Mouse (Mus musculus): ENCODE results near the gene Pex11g. TPM values are rescaled to one million over a fixed set of nuclear protein-coding genes. Genes with fewer than 3 reads are reported as not detected.

Gene Pex11g
- total RNA-seq (2014; rRNA removed): 1.5 and 4.9 TPM in 2 replicates
- 2.0 and 2.4 TPM in 2 replicates for polyA plus RNA-seq (2015; fragmentation: Nextera tagmentation; extraction: Ambion mirVana)

- DNase-seq (ENCODE audit: low spot score) (peak; percentile 97), ATAC-seq (peak; percentile 94)
- peak within 1 kb of the TSS; percentile 39 for H3K4me3 ChIP-seq (ENCODE audit: low read length)
- no peak for TF ChIP-seq CTCF (IDR thresholded peaks at IDR 0.05; ENCODE audit: low read depth)
- H3K4me2 ChIP-seq (ENCODE audit: low read depth, low read length): peak within 1 kb of the TSS; percentile 67
- H3K4me1 ChIP-seq (ENCODE audit: insufficient read depth, low read length): peaks cover 4% of the 10 kb centered on the region; the same call in 1 of the 2 replicates
- WGBS: 5% methylated on average over 32 of the region's 32 CpGs
- H3K9ac ChIP-seq (replicated peaks; ENCODE audit: low read length): peak within 1 kb of the TSS; percentile 46
- H3K36me3 ChIP-seq (ENCODE audit: insufficient read depth, low read length): no peaks in the 10 kb centered on the region
- peak within 1 kb of the TSS; percentile 76 for H3K27ac ChIP-seq
- H3K9me3 ChIP-seq (ENCODE audit: low read length): no peaks in the 10 kb centered on the region
- H3K27me3 ChIP-seq (ENCODE audit: insufficient read depth, low read length): no peaks in the 10 kb centered on the region
Observed at GRCm38 (mm10) chr8:3467006-3467885, at the start of gene Pex11g. Gene Pex11g (minus strand): TSS chr8:3467680.

- no peaks in the 10 kb centered on the region for H3K9me3 ChIP-seq (ENCODE audit: low read length)
- H3K4me2 ChIP-seq (ENCODE audit: low read depth, low read length): peak overlapping the region; percentile 93
- peak overlapping the region; percentile 63 for H3K9ac ChIP-seq (replicated peaks; ENCODE audit: low read length)
- WGBS: 4% methylated on average over 16 of the region's 16 CpGs
- H3K27ac ChIP-seq: peak overlapping the region; percentile 86
- DNase-seq (ENCODE audit: low spot score) (peak; percentile 60), ATAC-seq (peak; percentile 50)
- H3K36me3 ChIP-seq (ENCODE audit: insufficient read depth, low read length): peaks cover 26% of the 10 kb centered on the region; the same call in 1 of the 2 replicates
- 0 out of 2 replicates have a peak, but pooled peaks cover 4% of the 10 kb centered on the region for H3K4me1 ChIP-seq (ENCODE audit: insufficient read depth, low read length)
- H3K27me3 ChIP-seq (ENCODE audit: insufficient read depth, low read length): no peaks in the 10 kb centered on the region
- peak overlapping the region; percentile 53 for H3K4me3 ChIP-seq (ENCODE audit: low read length)
- TF ChIP-seq CTCF (IDR thresholded peaks at IDR 0.05; ENCODE audit: low read depth): no peak
Observed at GRCm38 (mm10) chr8:3517117-3517495, 49.6 kb upstream of the Pex11g start.

- Histone ChIP-seq H3K27me3 (ENCODE audit: insufficient read depth, low read length) (no peaks in the 10 kb centered on the region), H3K4me2 (ENCODE audit: low read depth, low read length) (peak overlapping the region; percentile 93), H3K36me3 (ENCODE audit: insufficient read depth, low read length) (peaks cover 24% of the 10 kb centered on the region; the same call in 1 of the 2 replicates), H3K27ac (peak overlapping the region; percentile 86), H3K4me1 (ENCODE audit: insufficient read depth, low read length) (0 out of 2 replicates have a peak, but pooled peaks cover 4% of the 10 kb centered on the region), H3K9ac (replicated peaks; ENCODE audit: low read length) (peak overlapping the region; percentile 63), H3K9me3 (ENCODE audit: low read length) (no peaks in the 10 kb centered on the region), H3K4me3 (ENCODE audit: low read length) (peak overlapping the region; percentile 53)
- WGBS: 1% methylated on average over 36 of the region's 36 CpGs
- ATAC-seq: peak; percentile 86
- TF ChIP-seq CTCF (IDR thresholded peaks at IDR 0.05; ENCODE audit: low read depth): no peak
- DNase-seq (ENCODE audit: low spot score): peak; percentile 97
Observed at GRCm38 (mm10) chr8:3516450-3517116, 49.1 kb upstream of the Pex11g start.

GRCm38 (mm10) chr8:3515771-3516417 lies 48.4 kb upstream of the Pex11g start:
- Histone ChIP-seq H3K9me3 (ENCODE audit: low read length) (no peaks in the 10 kb centered on the region), H3K36me3 (ENCODE audit: insufficient read depth, low read length) (peaks cover 27% of the 10 kb centered on the region; the same call in 1 of the 2 replicates), H3K27ac (peak overlapping the region; percentile 86), H3K9ac (replicated peaks; ENCODE audit: low read length) (peak overlapping the region; percentile 63), H3K4me1 (ENCODE audit: insufficient read depth, low read length) (0 out of 2 replicates have a peak, but pooled peaks cover 4% of the 10 kb centered on the region), H3K4me2 (ENCODE audit: low read depth, low read length) (peak overlapping the region; percentile 93), H3K4me3 (ENCODE audit: low read length) (peak overlapping the region; percentile 53), H3K27me3 (ENCODE audit: insufficient read depth, low read length) (no peaks in the 10 kb centered on the region)
- WGBS: under 1% methylated on average over 25 of the region's 25 CpGs
- no peak for TF ChIP-seq CTCF (IDR thresholded peaks at IDR 0.05; ENCODE audit: low read depth)
- peak; percentile 27 for ATAC-seq
- peak; percentile 75 for DNase-seq (ENCODE audit: low spot score)

- 0 out of 2 replicates have a peak, but pooled peaks cover 4% of the 10 kb centered on the region for H3K4me1 ChIP-seq (ENCODE audit: insufficient read depth, low read length)
- TF ChIP-seq CTCF (IDR thresholded peaks at IDR 0.05; ENCODE audit: low read depth): no peak
- DNase-seq (ENCODE audit: low spot score) (peak; percentile 92), ATAC-seq (peak; percentile 73)
- peak within 1 kb of the TSS; percentile 93 for H3K4me2 ChIP-seq (ENCODE audit: low read depth, low read length)
- H3K4me3 ChIP-seq (ENCODE audit: low read length): peak within 1 kb of the TSS; percentile 53
- WGBS: under 1% methylated on average over 25 of the region's 25 CpGs
- peak within 1 kb of the TSS; percentile 63 for H3K9ac ChIP-seq (replicated peaks; ENCODE audit: low read length)
- H3K27ac ChIP-seq: peak within 1 kb of the TSS; percentile 86
- peaks cover 33% of the 10 kb centered on the region; the same call in 1 of the 2 replicates for H3K36me3 ChIP-seq (ENCODE audit: insufficient read depth, low read length)
- no peaks in the 10 kb centered on the region for H3K27me3 ChIP-seq (ENCODE audit: insufficient read depth, low read length)
- no peaks in the 10 kb centered on the region for H3K9me3 ChIP-seq (ENCODE audit: low read length)
Observed at GRCm38 (mm10) chr8:3515260-3515671, 47.8 kb upstream of the Pex11g start, which contains the start of gene Pnpla6. Gene Pnpla6 (plus strand): TSS chr8:3515384.
